Mouse (Mus musculus) leukemia stem cell, adult 10-12 weeks (primary cell): ENCODE results near the gene Gm20878. TPM values are rescaled to one million over a fixed set of nuclear protein-coding genes. Genes with fewer than 3 reads are reported as not detected.

Source experiments
- polyA plus RNA-seq: library from polyadenylated mRNA; stranded (reverse); fragments of >175 nt; gene quantifications from 2 replicates; pipeline ENCODE4 v1.2.3, GENCODE M21; 2012; ENCODE audit warnings: low replicate concordance

The Gm20878 gene
- polyA plus RNA-seq, result 4.4 and 8.5 TPM in 2 replicates

DNA sequence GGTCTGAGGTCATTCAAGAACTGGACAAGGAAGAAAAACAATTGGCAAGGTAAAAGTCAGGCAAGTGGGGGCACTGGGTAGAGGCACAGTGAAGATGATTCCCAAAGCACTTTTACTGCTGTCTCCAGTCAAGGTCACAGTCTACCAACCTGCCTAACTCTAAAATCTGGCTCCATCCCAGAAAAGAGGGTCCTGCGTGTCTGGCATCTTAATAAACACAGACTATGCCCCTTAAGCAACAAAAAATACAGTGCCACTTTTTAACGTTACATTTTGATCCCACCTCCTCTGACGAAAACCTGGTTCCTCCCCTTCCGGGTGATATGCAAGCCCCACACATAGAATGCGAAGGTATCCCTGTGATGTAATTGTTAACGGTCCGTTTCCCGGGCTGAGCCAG lies at the start of gene Gm20878:
Gm20878 (plus strand) TSS at position 301 of the 400 bp plus-strand sequence.

DNA sequence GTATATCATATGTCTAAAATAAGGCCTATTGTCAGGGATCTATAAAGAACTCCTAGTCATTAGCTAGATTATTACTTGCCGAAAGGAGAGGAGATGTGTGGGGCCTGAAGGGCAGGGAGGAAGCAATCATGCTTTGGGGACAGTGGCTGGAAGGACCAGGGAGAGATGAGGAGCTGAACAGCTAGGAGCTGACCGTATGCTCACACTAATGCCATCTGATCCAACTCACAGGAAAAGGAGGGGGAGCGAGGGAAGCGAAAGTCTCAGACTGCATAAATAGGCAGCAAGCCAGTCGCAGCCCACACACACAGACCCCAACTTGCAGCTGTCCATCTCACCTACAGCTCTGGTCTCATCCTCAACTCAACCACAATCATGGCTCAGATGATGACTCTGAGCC lies 38.1 kb upstream of the Gm20878 start, which contains the start of gene Gm21541:
Gm21541 (plus strand) TSS at position 301 of the 400 bp plus-strand sequence.

DNA sequence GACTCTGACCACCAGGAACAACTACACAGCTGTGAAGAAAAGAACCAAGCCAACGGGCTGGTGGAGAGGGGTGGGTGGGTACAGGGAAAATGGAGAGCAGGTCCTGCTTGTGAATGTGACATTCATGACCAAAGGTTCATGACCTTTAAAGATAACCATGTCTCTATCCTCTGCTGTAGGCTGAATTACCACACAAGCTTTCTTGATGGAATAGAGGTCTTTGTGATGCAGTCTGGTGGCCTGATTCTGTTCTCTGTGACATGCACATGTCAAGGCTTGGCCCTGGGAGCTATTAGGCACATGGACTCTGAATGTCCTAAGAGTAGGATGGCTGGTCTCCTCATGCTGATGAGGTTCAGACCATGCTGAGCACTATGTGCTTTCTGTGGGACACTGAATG lies 24.4 kb downstream of the Gm20878 start, which contains the start of gene Fam205a4:
Fam205a4 (plus strand) TSS at position 301 of the 400 bp plus-strand sequence.

Other genes starting within 250 kb of the Gm20878 start
- 1.5 and 3.0 TPM in 2 replicates for gene Cntfr, start 244.5 kb upstream of the Gm20878 start, polyA plus RNA-seq
- gene Il11ra1, start 241.6 kb upstream of the Gm20878 start, polyA plus RNA-seq, result 3.5 and 11.0 TPM in 2 replicates
- 83.7 and 109 TPM in 2 replicates for gene Rpp25l, start 228.0 kb upstream of the Gm20878 start, polyA plus RNA-seq
- gene Dctn3, start 218.4 kb upstream of the Gm20878 start, polyA plus RNA-seq, result 55.0 and 127 TPM in 2 replicates
- gene Arid3c, start 210.4 kb upstream of the Gm20878 start, polyA plus RNA-seq, result not detected in 2 replicates
- 8.2 and 24.0 TPM in 2 replicates for gene Galt, start 186.3 kb upstream of the Gm20878 start, polyA plus RNA-seq
- gene Sigmar1, start 185.4 kb upstream of the Gm20878 start, polyA plus RNA-seq, result 29.1 and 58.6 TPM in 2 replicates
- gene Ccl27a, start 167.3 kb upstream of the Gm20878 start, polyA plus RNA-seq, result 0.52 and 0.55 TPM in 2 replicates
- not detected in 2 replicates for gene Gm21541, start 38.0 kb upstream of the Gm20878 start, polyA plus RNA-seq
- not detected in 2 replicates for gene Fam205a4, start 24.5 kb downstream of the Gm20878 start, polyA plus RNA-seq
- gene Gm21093, start 93.2 kb downstream of the Gm20878 start, polyA plus RNA-seq, result not detected in 2 replicates
- gene Gm3893, start 149.6 kb downstream of the Gm20878 start, polyA plus RNA-seq, result not detected in 2 replicates
- gene Gm13304, start 173.2 kb downstream of the Gm20878 start, polyA plus RNA-seq, result not detected in 2 replicates
- gene Gm13306, start 211.9 kb downstream of the Gm20878 start, polyA plus RNA-seq, result not detected in 2 replicates
- 0.09 TPM in 1 of 2 replicates, not detected in the other for gene Gm13305, start 227.0 kb downstream of the Gm20878 start, polyA plus RNA-seq